Mouse (Mus musculus) macrophage (primary cell): ENCODE data around the gene Sult5a1. TPM values are rescaled to one million over a fixed set of nuclear protein-coding genes. Genes with fewer than 3 reads are reported as not detected.
A peak's percentile ranks its signal among the peaks of the same experiment; 100 is the strongest.

Experiments
- H3K27ac ChIP-seq: fragments of 350-480 bp; formaldehyde crosslinking; 2 replicates; pipeline ENCODE4 v1.9.0; 2021
- H3K36me3 ChIP-seq: fragments of 350-480 bp; formaldehyde crosslinking; 2 replicates; pipeline ENCODE4 v1.9.0; 2021; ENCODE audit errors: inconsistent target
- H3K4me3 ChIP-seq: fragments of 350-480 bp; formaldehyde crosslinking; 2 replicates; pipeline ENCODE4 v1.9.0; 2021; ENCODE audit errors: inconsistent target
- H3K79me2 ChIP-seq: fragments of 350-480 bp; formaldehyde crosslinking; 2 replicates; pipeline ENCODE4 v1.9.0; 2021; ENCODE audit errors: inconsistent target
- WGBS: methylation state at CpG from one replicate; pipeline ENCODE4 v1.1.7; 2026; ENCODE audit warnings: inconsistent platforms; ENCODE audit not compliant: missing documents; 5-methylcytosine and 5-hydroxymethylcytosine counted together
- polyA plus RNA-seq: library from polyadenylated mRNA; stranded (reverse); fragments of 250-400 nt; gene quantifications from 3 replicates; pipeline ENCODE4 v1.2.4, GENCODE M21; 2018; ENCODE audit warnings: inconsistent platforms

Gene Sult5a1
- polyA plus RNA-seq, 1 experiment from 2014 or later = not detected

GRCm38 (mm10) chr8:123117744-123118143 is 40.4 kb downstream of the Sult5a1 start:
- Histone ChIP-seq H3K27ac (no peak overlapping the region), H3K36me3 (no peaks in the 10 kb centered on the region), H3K4me3 (no peak overlapping the region), H3K79me2 (no peaks in the 10 kb centered on the region)
- WGBS = 4% methylated on average over 17 of the region's 17 CpGs

- H3K27ac ChIP-seq = no peak within 1 kb of the TSS
- 2% methylated on average over 51 of the region's 51 CpGs for WGBS
- no peaks in the 10 kb centered on the region for H3K79me2 ChIP-seq
- H3K36me3 ChIP-seq = no peaks in the 10 kb centered on the region
- no peak within 1 kb of the TSS for H3K4me3 ChIP-seq
These were observed 40.9 kb downstream of the Sult5a1 start, which contains the start of gene Cpne7 for GRCm38 (mm10) chr8:123117127-123117731. Gene Cpne7 (plus strand): TSS chr8:123117374.

- Histone ChIP-seq H3K36me3 (no peaks in the 10 kb centered on the region), H3K27ac (no peak overlapping the region), H3K79me2 (no peaks in the 10 kb centered on the region), H3K4me3 (no peak overlapping the region)
- 13% methylated on average over 3 of the region's 3 CpGs for WGBS
These were observed 43.5 kb downstream of the Sult5a1 start for GRCm38 (mm10) chr8:123114644-123115043.

- no peak overlapping the region for H3K27ac ChIP-seq
- H3K36me3 ChIP-seq = no peaks in the 10 kb centered on the region
- 64% methylated on average over 2 of the region's 2 CpGs for WGBS
- no peak overlapping the region for H3K4me3 ChIP-seq
- no peaks in the 10 kb centered on the region for H3K79me2 ChIP-seq
These were observed 44.1 kb downstream of the Sult5a1 start for GRCm38 (mm10) chr8:123113908-123114469.

- whole genome bisulfite sequencing = 19% methylated on average over 9 of the region's 9 CpGs
- Histone ChIP-seq H3K36me3 (no peaks in the 10 kb centered on the region), H3K79me2 (no peaks in the 10 kb centered on the region), H3K4me3 (no peak overlapping the region), H3K27ac (no peak overlapping the region)
These were observed 45.2 kb downstream of the Sult5a1 start for GRCm38 (mm10) chr8:123112892-123113291.

DNA sequence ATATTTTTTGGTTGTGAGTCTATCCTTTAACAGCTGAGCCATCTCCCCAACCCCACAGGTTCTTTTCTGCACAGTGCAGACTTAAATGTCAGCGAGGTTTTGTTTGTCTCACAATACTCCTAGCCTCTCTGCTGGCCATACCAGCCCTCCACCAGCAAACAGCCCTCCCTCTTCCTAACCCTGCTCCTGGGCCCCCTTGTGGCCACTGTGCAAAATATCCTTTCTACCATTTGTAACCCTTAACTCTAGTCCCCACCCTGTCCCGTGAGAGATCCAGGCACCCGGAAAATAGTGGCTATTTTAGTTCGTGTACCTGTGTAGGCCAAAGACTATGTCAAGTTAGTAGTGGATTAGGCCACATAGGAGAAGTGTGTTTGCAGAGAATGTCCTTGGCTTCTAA is 47.5 kb downstream of the Sult5a1 start:
- H3K4me3 ChIP-seq = no peak overlapping the region
- WGBS = 9% methylated on average over 4 of the region's 4 CpGs
- no peaks in the 10 kb centered on the region for H3K79me2 ChIP-seq
- no peaks in the 10 kb centered on the region for H3K36me3 ChIP-seq
- no peak overlapping the region for H3K27ac ChIP-seq

GRCm38 (mm10) chr8:123108953-123109352 is 49.2 kb downstream of the Sult5a1 start:
- Histone ChIP-seq H3K4me3 (no peak overlapping the region), H3K36me3 (peaks cover 12% of the 10 kb centered on the region; the same call in 1 of the 2 replicates), H3K79me2 (peaks cover 3% of the 10 kb centered on the region), H3K27ac (no peak overlapping the region)
- WGBS = 84% methylated on average over 5 of the region's 5 CpGs

DNA sequence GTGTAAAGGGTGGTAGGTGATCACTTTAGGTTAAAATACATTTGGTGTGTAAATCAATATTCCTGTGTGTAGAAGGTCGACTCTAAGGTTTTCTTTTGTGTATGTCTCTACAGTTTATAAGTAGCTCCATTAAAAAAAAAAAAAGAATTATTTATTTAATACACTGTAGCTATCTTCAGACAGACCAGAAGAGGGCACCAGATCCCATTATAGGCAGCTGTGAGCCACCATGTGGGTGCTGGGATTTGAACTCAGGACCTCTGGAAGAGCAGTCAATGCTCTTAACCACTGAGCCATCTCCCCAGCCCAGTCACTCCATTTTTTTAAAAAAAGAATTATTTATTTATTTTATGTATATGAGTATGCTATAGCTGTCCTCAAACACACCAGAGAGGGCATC is 50.1 kb downstream of the Sult5a1 start:
- Histone ChIP-seq H3K27ac (no peak overlapping the region), H3K79me2 (peaks cover 12% of the 10 kb centered on the region), H3K36me3 (peaks cover 17% of the 10 kb centered on the region; the same call in 1 of the 2 replicates), H3K4me3 (no peak overlapping the region)
- WGBS = 80% methylated on average over 1 of the region's 1 CpGs

DNA sequence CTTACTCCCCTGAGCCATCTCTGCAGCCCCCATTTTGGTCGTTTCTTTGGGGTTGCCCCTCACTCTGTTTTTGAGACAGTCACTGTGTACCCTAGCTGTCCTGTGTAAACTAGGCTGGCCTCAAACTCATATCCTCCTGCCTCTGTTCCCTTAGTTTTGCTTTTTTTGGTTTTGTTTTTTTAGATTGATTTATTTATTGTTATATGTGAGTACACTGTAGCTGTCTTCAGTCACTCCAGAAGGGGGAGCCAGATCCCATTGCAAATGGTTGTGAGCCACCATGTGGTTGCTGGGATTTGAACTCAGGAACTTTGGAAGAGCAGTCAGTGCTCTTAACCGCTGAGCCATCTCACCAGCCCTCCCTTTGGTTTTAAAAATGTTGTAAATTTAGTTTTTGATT is 51.6 kb downstream of the Sult5a1 start:
- WGBS = 76% methylated on average over 2 of the region's 2 CpGs
- Histone ChIP-seq H3K27ac (no peak overlapping the region), H3K79me2 (peaks cover 18% of the 10 kb centered on the region), H3K36me3 (peaks cover 17% of the 10 kb centered on the region; the same call in 1 of the 2 replicates), H3K4me3 (no peak overlapping the region)

DNA sequence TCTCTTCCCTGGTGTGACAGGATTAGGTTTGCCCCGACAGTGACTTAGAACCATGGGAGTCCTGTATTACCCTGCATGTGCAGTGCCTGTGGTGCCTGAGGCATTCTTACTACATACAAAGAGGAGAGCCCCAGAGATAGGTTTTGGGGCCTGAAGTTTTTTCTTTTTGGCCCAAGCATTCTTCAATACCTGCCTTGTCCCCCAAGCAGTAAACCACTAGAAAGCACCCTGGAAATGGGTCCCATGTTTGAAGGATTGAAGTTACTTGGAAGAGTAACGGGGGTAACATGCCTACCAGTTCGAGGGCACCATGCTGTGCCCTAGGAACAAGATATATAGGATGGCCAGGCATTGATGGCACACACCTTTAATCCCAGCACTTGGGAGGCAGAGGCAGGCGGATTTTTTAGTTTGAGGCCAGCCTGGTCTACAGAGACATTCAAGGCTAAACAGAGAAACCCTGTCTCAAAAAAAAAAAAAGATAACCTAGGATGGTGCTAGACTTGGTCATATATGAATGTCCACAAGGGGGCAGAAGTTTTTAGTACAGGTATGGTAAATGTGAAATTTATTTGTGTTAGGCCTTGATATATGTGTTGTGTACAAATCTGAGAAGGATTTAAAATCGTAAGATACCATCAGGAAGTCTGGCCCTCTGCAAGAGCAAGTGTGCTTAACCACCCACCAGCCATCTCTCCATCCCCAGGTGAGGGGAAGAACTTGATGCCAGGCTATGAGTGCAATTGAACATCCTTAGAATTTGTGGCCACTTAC is 52.4 kb downstream of the Sult5a1 start:
- Histone ChIP-seq H3K36me3 (peaks cover 17% of the 10 kb centered on the region; the same call in 1 of the 2 replicates), H3K4me3 (no peak overlapping the region), H3K27ac (no peak overlapping the region), H3K79me2 (peaks cover 18% of the 10 kb centered on the region)
- WGBS = 81% methylated on average over 5 of the region's 5 CpGs

- no peak overlapping the region for H3K27ac ChIP-seq
- peaks cover 18% of the 10 kb centered on the region for H3K79me2 ChIP-seq
- peaks cover 17% of the 10 kb centered on the region; the same call in 1 of the 2 replicates for H3K36me3 ChIP-seq
- peak overlapping the region; percentile 54; the same call in 1 of the 2 replicates for H3K4me3 ChIP-seq
- WGBS = 83% methylated on average over 6 of the region's 6 CpGs
These were observed 53.9 kb downstream of the Sult5a1 start for GRCm38 (mm10) chr8:123104046-123104767.

DNA sequence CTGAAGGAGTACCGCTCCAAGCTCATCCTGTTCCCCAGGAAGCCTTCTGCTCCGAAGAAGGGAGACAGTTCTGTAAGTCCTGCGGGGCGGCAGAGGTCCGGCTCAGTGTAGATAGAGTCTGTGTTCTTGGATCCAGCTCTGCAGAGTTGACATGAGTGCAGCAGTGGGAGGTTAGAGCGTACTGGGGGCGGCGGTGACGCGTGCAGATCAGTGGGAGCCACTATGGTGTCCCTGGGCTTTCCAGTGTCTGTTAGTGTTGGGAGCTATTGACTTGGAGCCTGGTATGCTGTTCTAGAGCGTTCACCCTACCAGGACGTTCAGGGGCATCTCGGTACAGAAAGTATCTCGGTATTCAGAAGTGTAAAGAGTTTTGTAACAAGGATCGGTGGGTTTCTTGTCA is 54.8 kb downstream of the Sult5a1 start:
- Histone ChIP-seq H3K4me3 (peak overlapping the region; percentile 54), H3K79me2 (peaks cover 18% of the 10 kb centered on the region), H3K36me3 (peaks cover 17% of the 10 kb centered on the region; the same call in 1 of the 2 replicates), H3K27ac (peak overlapping the region; percentile 15; the same call in 1 of the 2 replicates)
- WGBS = 20% methylated on average over 14 of the region's 15 CpGs

DNA sequence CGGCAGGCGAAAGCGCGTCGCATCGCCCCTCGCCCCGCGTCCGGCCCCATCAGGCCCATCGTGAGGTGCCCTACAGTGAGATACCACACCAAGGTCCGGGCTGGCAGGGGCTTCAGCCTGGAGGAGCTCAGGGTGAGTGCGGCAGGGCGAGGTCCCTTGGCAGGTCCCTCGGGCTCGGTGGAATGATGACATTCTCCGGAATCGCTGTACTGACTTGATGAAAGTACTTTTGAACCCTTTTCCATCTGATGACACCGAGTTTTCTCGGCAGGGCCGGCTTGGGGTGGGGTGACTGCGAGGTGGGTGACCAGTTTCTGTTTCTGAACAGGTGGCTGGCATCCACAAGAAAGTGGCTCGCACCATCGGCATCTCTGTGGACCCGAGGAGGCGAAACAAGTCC is 55.3 kb downstream of the Sult5a1 start:
- Histone ChIP-seq H3K27ac (0 out of 2 replicates have a peak overlapping the region, but pooled peaks have one; percentile 15), H3K4me3 (peak overlapping the region; percentile 54), H3K79me2 (peaks cover 18% of the 10 kb centered on the region), H3K36me3 (peaks cover 17% of the 10 kb centered on the region; the same call in 1 of the 2 replicates)
- whole genome bisulfite sequencing = 2% methylated on average over 11 of the region's 26 CpGs
